Mouse (Mus musculus) liver, adult 2 months (tissue): ENCODE results near the gene Tob1. TPM values are rescaled to one million over a fixed set of nuclear protein-coding genes. Genes with fewer than 3 reads are reported as not detected.

Experiments
- DNase-seq: peaks from one replicate; pipeline ENCODE4 v3.0.0-alpha.2; 2011; ENCODE audit warnings: low read depth, low spot score; ENCODE audit errors: extremely low read depth
- H3K27ac ChIP-seq: fragments of 200-500 bp; replicated peaks from 2 replicates; pipeline ENCODE4 v1.5.1; 2012; ENCODE audit warnings: low read depth, mild to moderate bottlenecking, control low read depth, inconsistent platforms, low read length; ENCODE audit not compliant: insufficient read depth
- H3K27me3 ChIP-seq: fragments of 200-500 bp; 2 replicates; pipeline ENCODE4 v1.6.1; 2012; ENCODE audit warnings: mild to moderate bottlenecking, moderate library complexity, low read length, inconsistent platforms; ENCODE audit not compliant: control insufficient read depth, insufficient read depth
- H3K36me3 ChIP-seq: fragments of 200-500 bp; 2 replicates; pipeline ENCODE4 v1.6.1; 2012; ENCODE audit warnings: low read length, inconsistent platforms; ENCODE audit not compliant: control insufficient read depth, insufficient read depth
- H3K4me1 ChIP-seq: fragments of 200-500 bp; 2 replicates; pipeline ENCODE4 v1.6.1; 2011; ENCODE audit warnings: low read length; ENCODE audit not compliant: control insufficient read depth, insufficient read depth
- H3K4me3 ChIP-seq: fragments of 200-500 bp; 2 replicates; pipeline ENCODE4 v1.5.1; 2011; ENCODE audit warnings: low read depth, mild to moderate bottlenecking, control low read depth, low read length, moderate library complexity; ENCODE audit not compliant: insufficient read depth
- H3K79me2 ChIP-seq: fragments of 200-500 bp; 2 replicates; pipeline ENCODE4 v1.6.1; 2012; ENCODE audit warnings: inconsistent platforms, mild to moderate bottlenecking, low read length, moderate library complexity; ENCODE audit not compliant: control insufficient read depth, insufficient read depth
- H3K9ac ChIP-seq: fragments of 200-500 bp; 2 replicates; pipeline ENCODE4 v1.6.1; 2012; ENCODE audit warnings: low read depth, mild to moderate bottlenecking, control low read depth, inconsistent platforms, low read length
- CTCF ChIP-seq: fragments of 200-500 bp; IDR thresholded peaks from 2 replicates; pipeline ENCODE4 v1.5.1; 2011; ENCODE audit warnings: low read depth, low read length, control low read depth
- POLR2A ChIP-seq: fragments of 200-500 bp; IDR thresholded peaks from 2 replicates; pipeline ENCODE4 v1.6.1; 2011; ENCODE audit warnings: low read length, control low read depth; ENCODE audit not compliant: insufficient read depth; ENCODE audit errors: extremely low read depth
- WGBS: fragments of 180-500 bp; shearing (Covaris S2); methylation state at CpG from one replicate; pipeline ENCODE4 v1.1.7; 2018; 5-methylcytosine and 5-hydroxymethylcytosine counted together
- polyA plus RNA-seq: library from polyadenylated mRNA; depleted of rRNA; stranded (reverse); fragments of >200 nt; gene quantifications from 2 replicates; pipeline ENCODE4 v1.2.3, GENCODE M21; 2012
- total RNA-seq: library from RNA; depleted of rRNA; stranded (reverse); fragments of >200 nt; gene quantifications from 2 replicates; pipeline ENCODE4 v1.2.3, GENCODE M21; 2014

Gene Tob1
- total and polyA plus RNA-seq, 2 experiments: 39.9 to 47.1 TPM

GRCm38 (mm10) chr11:94199771-94200170 lies 11.5 kb upstream of the Tob1 start:
- no peak for DNase-seq
- TF ChIP-seq CTCF (no peak), POLR2A (no peak)
- Histone ChIP-seq H3K36me3 (no peaks in the 10 kb centered on the region), H3K79me2 (no peaks in the 10 kb centered on the region), H3K9ac (no peak overlapping the region), H3K4me1 (peaks cover 25% of the 10 kb centered on the region), H3K27me3 (no peaks in the 10 kb centered on the region), H3K4me3 (no peak overlapping the region), H3K27ac (no peak overlapping the region)
- WGBS: 97% methylated on average over 2 of the region's 2 CpGs

- no peak for DNase-seq
- Histone ChIP-seq H3K4me1 (peaks cover 25% of the 10 kb centered on the region), H3K36me3 (no peaks in the 10 kb centered on the region), H3K27me3 (no peaks in the 10 kb centered on the region), H3K4me3 (no peak overlapping the region), H3K79me2 (no peaks in the 10 kb centered on the region), H3K27ac (no peak overlapping the region; the same call in 1 of the 2 replicates), H3K9ac (no peak overlapping the region)
- 35% methylated on average over 4 of the region's 4 CpGs for WGBS
- TF ChIP-seq CTCF: no peak
- TF ChIP-seq POLR2A: no peak
Measured at GRCm38 (mm10) chr11:94200422-94200821, 10.8 kb upstream of the Tob1 start.

GRCm38 (mm10) chr11:94202106-94202505 lies 9.1 kb upstream of the Tob1 start:
- no peaks in the 10 kb centered on the region for H3K79me2 ChIP-seq
- no peaks in the 10 kb centered on the region for H3K27me3 ChIP-seq
- peak overlapping the region; percentile 97 for H3K27ac ChIP-seq
- no peaks in the 10 kb centered on the region for H3K36me3 ChIP-seq
- DNase-seq: peak; percentile 87
- WGBS: 17% methylated on average over 5 of the region's 5 CpGs
- H3K9ac ChIP-seq: peak overlapping the region; percentile 19; the same call in 1 of the 2 replicates
- peak overlapping the region; percentile 32; the same call in 1 of the 2 replicates for H3K4me3 ChIP-seq
- TF ChIP-seq POLR2A (no peak), CTCF (no peak)
- peaks cover 21% of the 10 kb centered on the region for H3K4me1 ChIP-seq

DNA sequence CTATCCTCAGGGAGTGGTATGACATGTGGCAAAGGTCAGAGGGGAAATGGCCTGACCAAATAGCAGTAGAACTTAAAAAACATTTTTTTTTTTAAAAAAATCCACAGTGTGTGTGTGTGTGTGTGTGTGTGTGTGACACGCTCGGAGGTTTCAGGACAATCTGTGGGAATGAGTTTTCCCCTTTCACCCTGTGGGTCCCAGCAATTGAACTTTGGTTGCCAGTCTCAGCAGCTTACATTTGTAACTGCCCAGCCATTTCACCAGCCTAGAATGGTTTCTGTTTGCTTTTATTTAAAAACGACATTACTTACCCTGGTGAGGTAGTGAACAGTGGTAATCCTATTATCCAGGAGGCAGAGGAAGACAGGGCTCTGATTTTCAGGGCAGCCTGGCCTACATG lies 8.2 kb upstream of the Tob1 start:
- peak; percentile 58 for DNase-seq

GRCm38 (mm10) chr11:94206398-94207114 lies 4.7 kb upstream of the Tob1 start:
- DNase-seq: no peak
- 93% methylated on average over 10 of the region's 10 CpGs for WGBS
- Histone ChIP-seq H3K36me3 (no peaks in the 10 kb centered on the region), H3K79me2 (peaks cover 2% of the 10 kb centered on the region; the same call in 1 of the 2 replicates), H3K9ac (no peak overlapping the region), H3K27ac (no peak overlapping the region), H3K4me1 (peaks cover 7% of the 10 kb centered on the region), H3K27me3 (no peaks in the 10 kb centered on the region), H3K4me3 (no peak overlapping the region)
- no peak for TF ChIP-seq CTCF
- no peak for TF ChIP-seq POLR2A

More for the DNA sequence above, 8.2 kb upstream of the Tob1 start:
- H3K79me2 ChIP-seq: no peaks in the 10 kb centered on the region
- H3K9ac ChIP-seq: no peak overlapping the region
- no peaks in the 10 kb centered on the region for H3K27me3 ChIP-seq
- peak overlapping the region; percentile 22; the same call in 1 of the 2 replicates for H3K27ac ChIP-seq
- no peaks in the 10 kb centered on the region for H3K36me3 ChIP-seq
- WGBS: 28% methylated on average over 3 of the region's 3 CpGs
- H3K4me1 ChIP-seq: peaks cover 19% of the 10 kb centered on the region
- H3K4me3 ChIP-seq: no peak overlapping the region
- TF ChIP-seq CTCF (no peak), POLR2A (no peak)

- no peak for DNase-seq
- TF ChIP-seq CTCF (no peak), POLR2A (no peak)
- Histone ChIP-seq H3K27ac (no peak overlapping the region), H3K36me3 (peaks cover 7% of the 10 kb centered on the region), H3K4me1 (peaks cover 2% of the 10 kb centered on the region; the same call in 1 of the 2 replicates), H3K79me2 (peaks cover 15% of the 10 kb centered on the region), H3K9ac (no peak overlapping the region), H3K27me3 (no peaks in the 10 kb centered on the region), H3K4me3 (no peak overlapping the region)
- WGBS: 69% methylated on average over 8 of the region's 8 CpGs
Measured at GRCm38 (mm10) chr11:94208811-94209675, 2.2 kb upstream of the Tob1 start.
